24 mouse cellular contexts compared by ENCODE assay signal in genomic region chr13:63724293-63724692, GRCm38 (mm10).
DNase-seq lines count a peak whose midpoint lies in the region; ATAC-seq lines count a peak whose summit lies in the region.
"Had no signal": no experiment of that assay in that cellular context is flagged by ENCODE, and none has a peak within 500 bp of the region (broad histone marks: within the 10 kb centered on the region; RNA-seq: fewer than 3 reads in every experiment).

No protein-coding gene starts in this region.

- H3K4me2 ChIP-seq in embryonic facial prominence, embryonic 14.5 days (ENCODE audit: low read depth, low read length): no peak overlapping the region
- no peak overlapping the region for H3K4me2 ChIP-seq in midbrain, embryonic 14.5 days (ENCODE audit: low read length)
- no peak overlapping the region for H3K4me2 ChIP-seq in midbrain, embryonic 16.5 days (ENCODE audit: low read length)
- no peak overlapping the region for H3K4me2 ChIP-seq in lung, embryonic 16.5 days (ENCODE audit: low read depth, low read length)
- no peak overlapping the region for H3K4me2 ChIP-seq in stomach, embryonic 16.5 days (ENCODE audit: low read depth, low read length)
- H3K4me2 ChIP-seq: hindbrain, embryonic 14.5 days; neural tube, embryonic 12.5 days had no signal

- no peak overlapping the region for H3K4me3 ChIP-seq in embryonic facial prominence, embryonic 14.5 days (ENCODE audit: low read depth, low read length)
- H3K4me3 ChIP-seq in embryonic facial prominence, embryonic 10.5 days: no peak overlapping the region
- no peak overlapping the region for H3K4me3 ChIP-seq in midbrain, embryonic 14.5 days (replicated peaks; ENCODE audit: low read depth, low read length)
- H3K4me3 ChIP-seq in midbrain, embryonic 16.5 days (ENCODE audit: low read depth, low read length): no peak overlapping the region
- no peak overlapping the region for H3K4me3 ChIP-seq in lung, embryonic 16.5 days (ENCODE audit: low read length)
- no peak overlapping the region for H3K4me3 ChIP-seq in stomach, embryonic 16.5 days (replicated peaks; ENCODE audit: low read length)
- H3K4me3 ChIP-seq: forebrain, embryonic 10.5 days; heart, adult 2 months; layer of hippocampus, adult 2 months; midbrain, embryonic 10.5 days; neural tube, embryonic 12.5 days had no signal

- 57% methylated on average over 2 of the region's 2 CpGs for WGBS in embryonic facial prominence, embryonic 14.5 days
- WGBS in embryonic facial prominence, embryonic 10.5 days: 91% methylated on average over 2 of the region's 2 CpGs
- 83% methylated on average over 2 of the region's 2 CpGs for WGBS in midbrain, embryonic 14.5 days
- WGBS in midbrain, embryonic 16.5 days: 88% methylated on average over 2 of the region's 2 CpGs
- 43% methylated on average over 2 of the region's 2 CpGs for WGBS in lung, embryonic 16.5 days
- WGBS in stomach, embryonic 16.5 days: 51% methylated on average over 2 of the region's 2 CpGs

- DNase-seq in embryonic facial prominence, embryonic 14.5 days (ENCODE audit: low spot score): peak; percentile 79
- DNase-seq in embryonic facial prominence, embryonic 10.5 days (ENCODE audit: low spot score): no peak
- DNase-seq in midbrain, embryonic 14.5 days: peak; percentile 29
- DNase-seq: adrenal gland, postnatal 14 days; cerebellum, adult 11 months; cerebellum, postnatal 14 days; gastrocnemius, postnatal 10 days; heart, adult 2 months; heart, postnatal 36 days; kidney, adult 11 months; right cerebral cortex, postnatal 4 days; thymus, adult 18-20 months had no signal

- ATAC-seq in embryonic facial prominence, embryonic 14.5 days (ENCODE audit: low read depth): no peak
- no peak for ATAC-seq in midbrain, embryonic 14.5 days (ENCODE audit: low FRiP score, low TSS enrichment)
- no peak for ATAC-seq in midbrain, embryonic 16.5 days
- ATAC-seq in lung, embryonic 16.5 days (ENCODE audit: low read depth): peak; percentile 10
- peak; percentile 49 for ATAC-seq in stomach, embryonic 16.5 days (ENCODE audit: insufficient read depth, low FRiP score)
- no peak for ATAC-seq in megakaryocyte progenitor cell, adult 5-6 weeks (replicated peaks; ENCODE audit: poor library complexity)
- no peak for ATAC-seq in monocyte, adult 5-6 weeks (replicated peaks; ENCODE audit: insufficient number of reproducible peaks, low FRiP score, low TSS enrichment, poor library complexity, severe bottlenecking)
- ATAC-seq: activated CD4-positive, CD25-positive, alpha-beta regulatory T cell, adult 4 months; CD4-positive, CD25-positive, alpha-beta regulatory T cell, adult 4 months had no signal

- no peak overlapping the region for H3K9ac ChIP-seq in embryonic facial prominence, embryonic 14.5 days (ENCODE audit: low read depth, low read length)
- H3K9ac ChIP-seq in midbrain, embryonic 14.5 days (replicated peaks; ENCODE audit: low read length): no peak overlapping the region
- no peak overlapping the region for H3K9ac ChIP-seq in midbrain, embryonic 16.5 days (ENCODE audit: low read depth, low read length)
- no peak overlapping the region for H3K9ac ChIP-seq in lung, embryonic 16.5 days (ENCODE audit: low read length)
- H3K9ac ChIP-seq in stomach, embryonic 16.5 days (ENCODE audit: low read length): no peak overlapping the region
- H3K9ac ChIP-seq: hindbrain, embryonic 14.5 days; neural tube, embryonic 12.5 days had no signal

- H3K4me1 ChIP-seq in embryonic facial prominence, embryonic 14.5 days (ENCODE audit: control insufficient read depth, insufficient read depth, low read length): peaks cover 42% of the 10 kb centered on the region
- H3K4me1 ChIP-seq in embryonic facial prominence, embryonic 10.5 days: peaks cover 44% of the 10 kb centered on the region
- peaks cover 7% of the 10 kb centered on the region for H3K4me1 ChIP-seq in midbrain, embryonic 14.5 days (ENCODE audit: control insufficient read depth, insufficient read depth, low read length)
- 0 out of 2 replicates have a peak, but pooled peaks cover 1% of the 10 kb centered on the region for H3K4me1 ChIP-seq in midbrain, embryonic 16.5 days (ENCODE audit: control insufficient read depth, insufficient read depth, low read length)
- H3K4me1 ChIP-seq in lung, embryonic 16.5 days (replicated peaks; ENCODE audit: control insufficient read depth, insufficient read depth, low read length): peaks cover 46% of the 10 kb centered on the region
- peaks cover 40% of the 10 kb centered on the region for H3K4me1 ChIP-seq in stomach, embryonic 16.5 days (ENCODE audit: control insufficient read depth, insufficient read depth, low read length)

- no peaks in the 10 kb centered on the region for H3K9me3 ChIP-seq in embryonic facial prominence, embryonic 14.5 days (ENCODE audit: control insufficient read depth, low read length)
- H3K9me3 ChIP-seq in embryonic facial prominence, embryonic 10.5 days: no peaks in the 10 kb centered on the region
- no peaks in the 10 kb centered on the region for H3K9me3 ChIP-seq in midbrain, embryonic 14.5 days (ENCODE audit: control insufficient read depth, low read length)
- H3K9me3 ChIP-seq in midbrain, embryonic 16.5 days (replicated peaks; ENCODE audit: control insufficient read depth, low read length, poor library complexity, severe bottlenecking): no peaks in the 10 kb centered on the region
- no peaks in the 10 kb centered on the region for H3K9me3 ChIP-seq in lung, embryonic 16.5 days (ENCODE audit: control insufficient read depth, low read length)
- no peaks in the 10 kb centered on the region for H3K9me3 ChIP-seq in stomach, embryonic 16.5 days (replicated peaks; ENCODE audit: control insufficient read depth, low read length)
- H3K9me3 ChIP-seq: forebrain, embryonic 10.5 days; midbrain, embryonic 10.5 days; neural tube, embryonic 12.5 days had no signal

- H3K27me3 ChIP-seq in embryonic facial prominence, embryonic 14.5 days (replicated peaks; ENCODE audit: control insufficient read depth, insufficient read depth, low read length): no peaks in the 10 kb centered on the region
- 0 out of 2 replicates have a peak, but pooled peaks cover 6% of the 10 kb centered on the region for H3K27me3 ChIP-seq in embryonic facial prominence, embryonic 10.5 days (replicated peaks; ENCODE audit: low read depth, poor library complexity, severe bottlenecking)
- H3K27me3 ChIP-seq in midbrain, embryonic 14.5 days (ENCODE audit: control insufficient read depth, insufficient read depth, low read length): no peaks in the 10 kb centered on the region
- no peaks in the 10 kb centered on the region for H3K27me3 ChIP-seq in midbrain, embryonic 16.5 days (ENCODE audit: control insufficient read depth, insufficient read depth, low read depth, low read length)
- no peaks in the 10 kb centered on the region for H3K27me3 ChIP-seq in lung, embryonic 16.5 days (ENCODE audit: control insufficient read depth, insufficient read depth, low read depth, low read length)
- H3K27me3 ChIP-seq in stomach, embryonic 16.5 days (ENCODE audit: control insufficient read depth, insufficient read depth, low read length): no peaks in the 10 kb centered on the region
- H3K27me3 ChIP-seq: neural tube, embryonic 12.5 days had no signal

- H3K27ac ChIP-seq in embryonic facial prominence, embryonic 14.5 days (replicated peaks; ENCODE audit: low read depth, low read length): no peak overlapping the region
- no peak overlapping the region for H3K27ac ChIP-seq in embryonic facial prominence, embryonic 10.5 days (replicated peaks)
- H3K27ac ChIP-seq in midbrain, embryonic 14.5 days (replicated peaks; ENCODE audit: low read depth, low read length): no peak overlapping the region
- H3K27ac ChIP-seq in midbrain, embryonic 16.5 days (ENCODE audit: low read length): no peak overlapping the region
- peak overlapping the region; percentile 83 for H3K27ac ChIP-seq in lung, embryonic 16.5 days (ENCODE audit: low read length)
- H3K27ac ChIP-seq in stomach, embryonic 16.5 days (ENCODE audit: low read length): peak overlapping the region; percentile 81; the same call in 1 of the 2 replicates
- H3K27ac ChIP-seq: heart, adult 2 months; hindbrain, embryonic 14.5 days; layer of hippocampus, adult 2 months; neural tube, embryonic 12.5 days had no signal

- no peaks in the 10 kb centered on the region for H3K36me3 ChIP-seq in embryonic facial prominence, embryonic 14.5 days (ENCODE audit: control insufficient read depth, insufficient read depth, low read length)
- no peaks in the 10 kb centered on the region for H3K36me3 ChIP-seq in embryonic facial prominence, embryonic 10.5 days (replicated peaks)
- no peaks in the 10 kb centered on the region for H3K36me3 ChIP-seq in midbrain, embryonic 14.5 days (ENCODE audit: control insufficient read depth, insufficient read depth, low read length)
- no peaks in the 10 kb centered on the region for H3K36me3 ChIP-seq in midbrain, embryonic 16.5 days (ENCODE audit: control insufficient read depth, insufficient read depth, low read length)
- H3K36me3 ChIP-seq in lung, embryonic 16.5 days (ENCODE audit: control insufficient read depth, insufficient read depth, low read length): no peaks in the 10 kb centered on the region
- no peaks in the 10 kb centered on the region for H3K36me3 ChIP-seq in stomach, embryonic 16.5 days (ENCODE audit: control insufficient read depth, insufficient read depth, low read length)
- H3K36me3 ChIP-seq: forebrain, embryonic 10.5 days; midbrain, embryonic 10.5 days; neural tube, embryonic 12.5 days had no signal

Comparison
In these comparisons a context has a peak if more than half of its experiments do, and no peak if none do; other contexts are left out.
1. ATAC-seq: peak in lung, embryonic 16.5 days (single experiment) and stomach, embryonic 16.5 days (single experiment); none in embryonic facial prominence, embryonic 14.5 days (single experiment), midbrain, embryonic 14.5 days (single experiment), midbrain, embryonic 16.5 days (single experiment), megakaryocyte progenitor cell, adult 5-6 weeks (single experiment) and monocyte, adult 5-6 weeks (single experiment).
2. H3K27ac ChIP-seq: peak in lung, embryonic 16.5 days (single experiment) and stomach, embryonic 16.5 days (single experiment); none in embryonic facial prominence, embryonic 14.5 days (single experiment), embryonic facial prominence, embryonic 10.5 days (single experiment), midbrain, embryonic 14.5 days (single experiment) and midbrain, embryonic 16.5 days (single experiment).